Mouse (Mus musculus) kidney, adult 10 weeks (tissue): ENCODE measurements around the gene Gm20498. TPM values are rescaled to one million over a fixed set of nuclear protein-coding genes. Genes with fewer than 3 reads are reported as not detected.

Experiments
- polyA plus RNA-seq: library from polyadenylated mRNA; stranded (reverse); fragments of 350-450 nt; fragmentation: Illumina TruSeq; extraction: RNeasy Lipid Tissue Mini Kit (QIAGEN cat#74804); gene quantifications from one replicate; pipeline ENCODE4 v1.2.3, GENCODE M21; 2014; ENCODE audit warnings: low read depth, low replicate concordance

The Gm20498 gene
- polyA plus RNA-seq: 7.2 TPM

DNA sequence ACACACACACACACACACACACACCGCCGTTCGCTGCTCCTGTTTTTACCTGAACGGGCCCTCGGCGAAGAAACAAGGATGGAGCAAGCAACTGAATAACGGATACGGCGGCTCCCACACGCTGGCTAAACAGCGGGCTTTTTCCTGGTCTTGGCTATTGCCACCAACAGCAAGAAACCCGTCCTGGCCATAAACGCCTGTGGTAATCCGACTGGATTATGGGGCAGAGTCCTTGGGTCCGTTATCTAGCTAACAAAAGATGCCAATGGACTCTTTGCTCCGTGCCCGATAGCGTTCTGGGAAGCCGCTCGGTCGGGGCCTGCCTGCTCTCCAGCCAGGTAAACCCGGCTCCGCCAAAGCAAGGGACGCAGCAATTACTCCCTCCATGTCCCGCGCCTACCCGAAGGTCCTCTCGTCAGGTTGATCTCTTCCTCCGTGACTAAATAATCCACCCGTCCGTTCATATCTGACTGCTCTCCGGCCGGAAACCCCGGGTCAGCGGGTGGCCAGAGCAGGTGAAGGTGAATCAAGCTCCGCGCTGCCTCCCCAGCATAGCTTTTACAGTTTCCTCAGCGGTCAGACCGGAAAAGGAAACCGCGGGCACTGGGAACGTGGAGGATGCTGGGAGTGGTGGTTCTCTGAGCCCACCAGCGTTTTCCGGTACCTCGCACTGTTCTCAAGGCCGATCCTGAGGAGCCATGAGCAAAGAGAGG, at the start of gene Gm20498, which contains the start of gene Synj2bp:
Gene Gm20498, minus strand, starts transcription at position 590 of the 713 bp plus-strand sequence.
Gene Synj2bp, minus strand, starts transcription at position 596 of the 713 bp plus-strand sequence.

DNA sequence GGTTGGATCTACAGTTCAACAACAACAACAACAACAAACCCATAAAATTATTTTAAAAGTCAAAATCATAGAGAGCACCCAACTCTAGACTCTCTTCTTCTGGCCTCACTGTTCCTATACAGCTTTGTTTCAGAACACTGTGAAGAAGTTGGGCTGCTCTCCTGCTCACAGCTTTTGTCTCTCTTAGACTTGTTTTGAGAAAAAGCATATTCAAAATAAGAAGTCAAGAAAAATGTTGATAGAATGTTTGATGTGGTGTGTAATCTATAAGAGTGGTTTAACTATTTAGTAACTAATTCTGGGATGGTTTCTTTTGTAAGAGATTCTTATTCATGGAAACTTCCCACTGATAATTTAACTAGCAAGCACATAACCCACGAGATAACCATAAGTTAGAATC, 35.7 kb upstream of the Gm20498 start, which contains the start of gene Adam21:
Gene Adam21, minus strand, starts transcription at position 101 of the 400 bp plus-strand sequence.

GRCm38 (mm10) chr12:81484727-81485191, 47.9 kb downstream of the Gm20498 start, which contains the start of gene Cox16:
Cox16 (minus strand) TSS chr12:81485127.

DNA sequence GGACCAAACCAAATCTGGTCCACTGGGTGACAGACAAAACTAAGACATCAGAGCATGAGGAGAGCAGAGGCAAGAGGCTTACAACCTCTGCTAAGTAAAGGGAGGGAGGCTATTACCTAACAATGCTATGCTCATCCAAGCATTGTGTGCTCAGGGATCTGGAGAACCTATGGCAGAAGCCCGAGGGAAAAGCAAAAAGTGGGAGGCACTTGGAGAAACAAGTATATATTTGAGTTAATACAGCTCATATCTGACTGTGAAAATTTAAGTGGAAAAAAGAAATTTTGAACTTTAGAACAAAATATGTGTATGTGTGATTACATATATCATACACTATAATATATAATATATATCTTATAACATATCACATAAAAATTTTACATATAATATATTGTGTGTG, 110.9 kb downstream of the Gm20498 start, which contains the start of gene Adam4:
Gene Adam4, minus strand, starts transcription at position 101 of the 400 bp plus-strand sequence.

DNA sequence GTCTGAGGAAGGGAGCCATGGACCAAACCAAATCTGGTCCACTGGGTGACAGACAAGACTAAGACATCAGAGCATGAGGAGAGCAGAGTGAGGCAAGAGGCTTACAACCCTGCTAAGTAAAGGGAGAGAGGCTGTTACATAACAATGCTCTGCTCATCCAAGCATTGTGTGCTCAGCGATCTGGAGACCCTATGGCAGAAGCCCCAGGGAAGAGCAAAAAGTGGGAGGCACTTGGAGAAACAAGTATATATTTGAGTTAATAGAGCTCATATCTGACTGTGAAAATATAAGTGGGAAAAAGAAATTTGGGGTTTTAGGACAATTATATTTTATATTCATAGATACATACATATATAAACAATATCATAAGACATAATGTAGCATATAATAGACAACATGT, 153.3 kb downstream of the Gm20498 start, which contains the start of gene Gm4787:
Gene Gm4787, minus strand, starts transcription at position 101 of the 400 bp plus-strand sequence.

DNA sequence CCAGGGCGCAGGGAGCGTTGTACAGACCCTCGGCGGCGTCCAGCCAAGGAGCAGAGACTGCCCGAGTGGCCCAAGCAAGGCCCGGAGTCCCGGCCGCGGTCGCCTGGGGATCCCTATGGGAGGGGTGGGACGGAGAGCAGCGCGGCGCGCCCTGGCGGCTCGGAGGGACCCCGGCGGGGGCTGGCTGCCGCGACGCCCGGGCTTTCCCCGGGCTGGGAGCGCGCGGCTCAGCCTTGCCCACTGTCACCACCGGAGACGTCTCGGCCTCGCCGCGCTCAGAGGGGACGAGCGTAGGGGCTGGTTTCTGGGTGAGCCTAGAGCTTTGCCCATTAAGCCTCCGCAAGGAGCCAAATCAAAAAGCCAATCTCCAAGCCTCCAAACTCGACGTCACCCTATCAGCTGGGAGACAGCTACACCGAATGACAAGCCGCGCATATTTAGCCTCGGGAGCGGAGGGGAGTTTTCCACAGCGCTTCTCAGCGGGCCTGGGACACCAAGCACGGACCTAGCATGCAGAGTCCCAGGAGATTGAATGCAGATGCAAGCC, 199.8 kb downstream of the Gm20498 start, which contains the start of gene Slc8a3:
Gene Slc8a3, minus strand, starts transcription at position 306 of the 547 bp plus-strand sequence.

Other genes with a start within 250 kb of the Gm20498 start
- not detected for gene Slc8a3, start 199.7 kb downstream of the Gm20498 start, polyA plus RNA-seq
- gene Gm4787, start 153.4 kb downstream of the Gm20498 start, polyA plus RNA-seq: 1.1 TPM
- 0.57 TPM for gene Adam4, start 111.0 kb downstream of the Gm20498 start, polyA plus RNA-seq
- 342 TPM for gene Cox16, start 47.8 kb downstream of the Gm20498 start, polyA plus RNA-seq
- gene Synj2bp, start within 50 bp of the Gm20498 start, polyA plus RNA-seq: 154 TPM
- not detected for gene Adam21, start 35.6 kb upstream of the Gm20498 start, polyA plus RNA-seq
- gene Med6, start 62.1 kb upstream of the Gm20498 start, polyA plus RNA-seq: 72.4 TPM
- gene Ttc9, start 98.3 kb upstream of the Gm20498 start, polyA plus RNA-seq: 0.40 TPM
- gene Map3k9, start 248.3 kb upstream of the Gm20498 start, polyA plus RNA-seq: 0.49 TPM